Mouse (Mus musculus): Measurements from ENCODE around the gene Elovl1. TPM values are rescaled to one million over a fixed set of nuclear protein-coding genes. Genes with fewer than 3 reads are reported as not detected.

The Elovl1 gene
- polyA plus RNA-seq (2015; fragmentation: Nextera tagmentation; extraction: Ambion mirVana): 221 and 225 TPM in 2 replicates

DNA sequence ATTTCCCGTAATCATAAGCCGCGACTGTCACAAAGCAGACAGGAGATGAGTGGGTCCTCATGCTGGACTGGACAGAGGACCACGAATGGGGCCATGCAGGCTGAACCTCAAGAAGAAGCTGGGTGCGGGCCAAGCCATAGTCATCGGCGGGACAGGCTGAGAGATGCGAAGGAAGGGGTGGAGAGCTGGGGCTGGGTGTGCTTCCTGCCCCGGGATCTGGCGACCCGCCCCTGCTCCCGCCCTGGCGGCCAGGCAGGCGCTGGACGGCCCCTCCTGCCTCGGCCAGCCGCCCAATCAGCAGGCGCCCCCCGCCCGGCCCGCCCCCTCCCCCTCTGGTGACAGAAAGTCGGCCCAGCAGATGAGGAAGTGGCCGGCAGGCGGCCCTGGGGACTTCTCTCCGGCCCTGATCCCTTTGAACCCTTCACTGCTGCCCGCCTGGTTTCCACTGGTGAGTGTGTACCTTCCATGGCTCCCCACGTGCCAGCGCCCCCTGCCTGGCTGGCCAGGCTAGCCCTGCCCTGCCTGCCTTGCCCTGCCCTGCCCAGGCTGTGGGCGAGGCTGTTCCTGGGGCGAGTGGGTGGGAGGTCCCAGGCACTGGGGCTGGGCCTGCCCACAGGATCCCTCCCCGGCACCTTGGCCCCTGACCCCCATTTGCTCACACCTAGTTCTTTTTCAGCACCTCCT is at the start of gene Elovl1:
TSS of gene Elovl1 (plus strand) at position 326 of the 684 bp plus-strand sequence.
- H3K27me3 ChIP-seq (replicated peaks; ENCODE audit: control insufficient read depth, insufficient read depth, low read length): no peaks in the 10 kb centered on the region
- no peaks in the 10 kb centered on the region for H3K9me3 ChIP-seq (ENCODE audit: control insufficient read depth)
- ATAC-seq: peak; percentile 91
- peak within 1 kb of the TSS; percentile 77 for H3K4me2 ChIP-seq (replicated peaks; ENCODE audit: low read depth)
- peaks cover 25% of the 10 kb centered on the region for H3K36me3 ChIP-seq (ENCODE audit: control insufficient read depth, insufficient read depth)
- peaks cover 20% of the 10 kb centered on the region; the same call in 1 of the 2 replicates for H3K4me1 ChIP-seq (replicated peaks; ENCODE audit: control insufficient read depth, insufficient read depth, low read length)
- TF ChIP-seq CTCF (IDR thresholded peaks at IDR 0.05; ENCODE audit: low read depth): peak; percentile 72
- WGBS: 0% methylated on average over 20 of the region's 31 CpGs
- H3K27ac ChIP-seq (ENCODE audit: low read depth, low read length): peak within 1 kb of the TSS; percentile 95
- H3K4me3 ChIP-seq (ENCODE audit: low read depth, low read length): peak within 1 kb of the TSS; percentile 64
- H3K9ac ChIP-seq (ENCODE audit: low read depth, low read length): peak within 1 kb of the TSS; percentile 74

GRCm38 (mm10) chr4:118383271-118383670 is 44.6 kb upstream of the Elovl1 start:
- no peak for ATAC-seq
- TF ChIP-seq CTCF (IDR thresholded peaks at IDR 0.05; ENCODE audit: low read depth): no peak
- Histone ChIP-seq H3K4me2 (replicated peaks; ENCODE audit: low read depth) (no peak overlapping the region), H3K9me3 (ENCODE audit: control insufficient read depth) (no peaks in the 10 kb centered on the region), H3K27ac (ENCODE audit: low read depth, low read length) (no peak overlapping the region), H3K4me3 (ENCODE audit: low read depth, low read length) (no peak overlapping the region), H3K27me3 (replicated peaks; ENCODE audit: control insufficient read depth, insufficient read depth, low read length) (no peaks in the 10 kb centered on the region), H3K9ac (ENCODE audit: low read depth, low read length) (no peak overlapping the region), H3K4me1 (replicated peaks; ENCODE audit: control insufficient read depth, insufficient read depth, low read length) (no peaks in the 10 kb centered on the region), H3K36me3 (ENCODE audit: control insufficient read depth, insufficient read depth) (peaks cover 95% of the 10 kb centered on the region)
- WGBS: 94% methylated on average over 7 of the region's 7 CpGs

DNA sequence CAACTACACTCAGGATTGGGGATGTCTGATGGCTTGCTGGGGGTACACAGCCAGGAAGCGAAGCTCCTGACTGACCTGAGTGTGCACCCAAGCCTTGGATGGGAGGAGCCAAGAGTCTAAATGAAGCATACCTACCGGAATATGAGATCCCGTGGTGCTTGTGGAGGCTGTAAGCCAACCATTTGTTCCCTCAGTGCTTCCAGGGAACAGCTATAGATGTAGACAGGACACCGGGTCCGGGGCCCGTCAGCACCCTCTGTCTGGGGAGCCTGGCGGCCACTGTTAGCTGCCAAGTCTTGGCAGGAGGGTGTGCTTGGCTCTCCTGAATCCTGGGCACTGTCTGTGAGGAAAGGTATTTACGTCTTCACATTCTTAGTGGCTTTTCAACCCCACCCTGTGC is 40.6 kb upstream of the Elovl1 start:
- no peaks in the 10 kb centered on the region for H3K27me3 ChIP-seq (replicated peaks; ENCODE audit: control insufficient read depth, insufficient read depth, low read length)

DNA sequence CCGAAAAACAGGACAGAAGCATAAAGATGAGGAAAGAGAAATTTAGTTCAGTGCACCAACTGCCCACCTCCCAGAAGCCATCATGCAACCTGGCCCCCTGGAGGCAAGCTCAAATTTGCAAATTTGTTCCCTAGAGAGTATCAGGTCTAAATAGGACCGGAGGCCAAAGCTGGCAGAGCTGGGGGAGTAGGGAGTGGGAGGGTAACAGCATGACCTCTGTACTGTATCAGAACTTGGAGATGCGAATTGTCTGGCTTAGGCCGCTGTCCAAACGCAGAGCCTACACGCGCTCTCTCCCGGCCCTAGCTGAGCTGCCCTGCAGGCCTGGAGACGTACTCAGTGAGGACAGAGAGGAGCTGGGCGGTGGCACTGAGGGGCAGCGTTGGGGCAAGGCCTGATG is 37.7 kb upstream of the Elovl1 start:
- no peaks in the 10 kb centered on the region for H3K27me3 ChIP-seq (replicated peaks; ENCODE audit: control insufficient read depth, insufficient read depth, low read length)
- H3K4me2 ChIP-seq (replicated peaks; ENCODE audit: low read depth): no peak overlapping the region
- peaks cover 90% of the 10 kb centered on the region for H3K36me3 ChIP-seq (ENCODE audit: control insufficient read depth, insufficient read depth)
- WGBS: 94% methylated on average over 11 of the region's 11 CpGs
- no peak overlapping the region for H3K27ac ChIP-seq (ENCODE audit: low read depth, low read length)
- no peak overlapping the region for H3K4me3 ChIP-seq (ENCODE audit: low read depth, low read length)
- no peak for ATAC-seq
- TF ChIP-seq CTCF (IDR thresholded peaks at IDR 0.05; ENCODE audit: low read depth): no peak
- H3K9me3 ChIP-seq (ENCODE audit: control insufficient read depth): no peaks in the 10 kb centered on the region
- no peak overlapping the region for H3K9ac ChIP-seq (ENCODE audit: low read depth, low read length)
- H3K4me1 ChIP-seq (replicated peaks; ENCODE audit: control insufficient read depth, insufficient read depth, low read length): no peaks in the 10 kb centered on the region

More for the DNA sequence above, 40.6 kb upstream of the Elovl1 start:
- Histone ChIP-seq H3K27ac (ENCODE audit: low read depth, low read length) (no peak overlapping the region), H3K36me3 (ENCODE audit: control insufficient read depth, insufficient read depth) (peaks cover 99% of the 10 kb centered on the region), H3K4me2 (replicated peaks; ENCODE audit: low read depth) (no peak overlapping the region), H3K4me3 (ENCODE audit: low read depth, low read length) (no peak overlapping the region), H3K9ac (ENCODE audit: low read depth, low read length) (no peak overlapping the region), H3K4me1 (replicated peaks; ENCODE audit: control insufficient read depth, insufficient read depth, low read length) (no peaks in the 10 kb centered on the region), H3K9me3 (ENCODE audit: control insufficient read depth) (no peaks in the 10 kb centered on the region)
- TF ChIP-seq CTCF (IDR thresholded peaks at IDR 0.05; ENCODE audit: low read depth): no peak
- WGBS: 96% methylated on average over 8 of the region's 8 CpGs
- ATAC-seq: no peak

- H3K27ac ChIP-seq (ENCODE audit: low read depth, low read length): no peak overlapping the region
Measured at GRCm38 (mm10) chr4:118394505-118394904, 33.4 kb upstream of the Elovl1 start.

DNA sequence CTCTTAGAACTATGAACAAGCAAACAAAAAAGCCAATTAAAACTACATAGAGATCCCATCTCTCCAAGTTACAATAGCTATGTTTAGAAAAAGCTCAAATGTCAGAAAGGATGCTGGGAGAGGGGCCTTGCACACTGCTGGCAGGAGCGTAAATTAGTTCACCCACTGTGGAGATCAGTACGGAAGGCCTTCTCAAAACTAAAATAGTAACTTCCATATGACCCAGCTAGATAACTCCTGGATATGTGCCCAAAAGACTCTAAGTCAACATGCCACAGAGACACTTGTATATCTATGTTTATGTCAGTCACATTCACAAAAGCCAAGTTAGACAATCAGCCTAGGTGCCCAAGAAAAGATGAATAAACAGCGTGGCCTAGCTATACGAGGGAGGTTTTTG is 32.6 kb upstream of the Elovl1 start:
- no peaks in the 10 kb centered on the region for H3K27me3 ChIP-seq (replicated peaks; ENCODE audit: control insufficient read depth, insufficient read depth, low read length)
- TF ChIP-seq CTCF (IDR thresholded peaks at IDR 0.05; ENCODE audit: low read depth): no peak
- no peak overlapping the region for H3K9ac ChIP-seq (ENCODE audit: low read depth, low read length)
- H3K27ac ChIP-seq (ENCODE audit: low read depth, low read length): no peak overlapping the region
- no peak overlapping the region for H3K4me2 ChIP-seq (replicated peaks; ENCODE audit: low read depth)
- no peaks in the 10 kb centered on the region for H3K4me1 ChIP-seq (replicated peaks; ENCODE audit: control insufficient read depth, insufficient read depth, low read length)
- ATAC-seq: no peak
- H3K36me3 ChIP-seq (ENCODE audit: control insufficient read depth, insufficient read depth): peaks cover 78% of the 10 kb centered on the region
- no peak overlapping the region for H3K4me3 ChIP-seq (ENCODE audit: low read depth, low read length)
- WGBS: 84% methylated on average over 4 of the region's 4 CpGs
- no peaks in the 10 kb centered on the region for H3K9me3 ChIP-seq (ENCODE audit: control insufficient read depth)

More at GRCm38 (mm10) chr4:118394505-118394904, 33.4 kb upstream of the Elovl1 start:
- 68% methylated on average over 6 of the region's 6 CpGs for WGBS
- Histone ChIP-seq H3K36me3 (ENCODE audit: control insufficient read depth, insufficient read depth) (peaks cover 78% of the 10 kb centered on the region), H3K9me3 (ENCODE audit: control insufficient read depth) (no peaks in the 10 kb centered on the region), H3K4me1 (replicated peaks; ENCODE audit: control insufficient read depth, insufficient read depth, low read length) (no peaks in the 10 kb centered on the region), H3K9ac (ENCODE audit: low read depth, low read length) (no peak overlapping the region), H3K4me3 (ENCODE audit: low read depth, low read length) (no peak overlapping the region), H3K27me3 (replicated peaks; ENCODE audit: control insufficient read depth, insufficient read depth, low read length) (no peaks in the 10 kb centered on the region), H3K4me2 (replicated peaks; ENCODE audit: low read depth) (no peak overlapping the region)
- ATAC-seq: no peak
- TF ChIP-seq CTCF (IDR thresholded peaks at IDR 0.05; ENCODE audit: low read depth): no peak
